Mouse (Mus musculus): ENCODE measurements around the gene Rcbtb1. TPM values are rescaled to one million over a fixed set of nuclear protein-coding genes. Genes with fewer than 3 reads are reported as not detected.

The Rcbtb1 gene
- 82.7 TPM for polyA plus RNA-seq (2017; shearing (Covaris generic))

DNA sequence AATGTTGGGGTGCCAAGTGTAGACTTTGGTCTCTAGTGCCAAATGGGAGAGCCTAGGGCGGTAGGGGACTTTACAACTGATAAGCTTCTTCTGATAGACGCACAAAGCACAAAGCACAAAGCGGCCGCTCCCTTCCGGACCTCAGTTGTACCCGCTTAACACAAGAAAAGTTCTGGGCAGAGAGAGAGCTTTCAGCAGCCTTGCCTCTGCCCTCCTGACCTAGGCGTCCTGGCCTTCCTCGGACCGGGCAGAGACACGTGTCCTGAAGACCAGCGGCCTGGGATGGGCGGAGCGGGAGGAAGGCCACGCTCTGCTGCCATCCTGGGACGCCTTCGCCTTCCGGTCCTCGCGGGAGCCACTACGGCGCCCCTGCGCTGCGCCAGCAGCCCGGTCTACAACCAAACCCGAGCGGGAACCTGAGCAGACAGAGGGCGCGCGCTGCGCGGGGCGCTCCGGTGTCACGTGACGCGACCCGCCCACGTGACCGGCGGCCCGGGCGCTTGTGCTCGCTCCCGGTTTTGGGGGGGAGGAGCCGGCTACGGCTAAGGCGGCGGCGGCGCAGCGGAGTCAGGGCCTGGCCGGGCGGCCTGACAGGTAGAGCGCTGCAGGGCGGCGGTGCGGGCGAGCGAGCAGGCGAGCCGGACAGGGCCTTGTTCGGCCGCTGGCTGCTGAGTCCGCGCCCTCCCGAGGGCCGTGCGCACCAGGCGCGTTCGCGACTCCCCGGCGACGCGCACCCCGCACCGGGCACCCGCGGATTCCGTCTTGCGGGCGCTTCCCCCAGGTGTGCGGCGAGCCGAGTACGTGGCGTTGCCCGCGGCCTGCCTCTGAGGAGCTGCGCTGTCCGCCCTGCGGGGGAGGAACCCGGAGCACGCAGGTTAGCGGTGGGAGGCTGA is at the start of gene Rcbtb1:
Rcbtb1 (plus strand) TSS at position 499 of the 893 bp plus-strand sequence.

GRCm38 (mm10) chr14:59178649-59179048 is 22.4 kb upstream of the Rcbtb1 start, which contains the start of gene Gm5142:
Gm5142 (minus strand) TSS chr14:59178749.

GRCm38 (mm10) chr14:59260056-59260455 is 59.0 kb downstream of the Rcbtb1 start, which contains the start of gene Gm6904:
Gm6904 (minus strand) TSS chr14:59260216.

Other genes with a start within 250 kb of the Rcbtb1 start
- not detected for gene 1700129C05Rik, start 58.3 kb upstream of the Rcbtb1 start, polyA plus RNA-seq (2017; shearing (Covaris generic))
- gene Gm5142, start 22.5 kb upstream of the Rcbtb1 start, polyA plus RNA-seq (2017; shearing (Covaris generic)): not detected
- gene Gm6904, start 59.0 kb downstream of the Rcbtb1 start, polyA plus RNA-seq (2017; shearing (Covaris generic)): 9.8 TPM
- gene Phf11a, start 96.3 kb downstream of the Rcbtb1 start, polyA plus RNA-seq (2017; shearing (Covaris generic)): 38.1 TPM
- gene Phf11b, start 140.1 kb downstream of the Rcbtb1 start, polyA plus RNA-seq (2017; shearing (Covaris generic)): 180 TPM
- gene Phf11d, start 164.3 kb downstream of the Rcbtb1 start, polyA plus RNA-seq (2017; shearing (Covaris generic)): 13.6 TPM
- gene Phf11c, start 194.2 kb downstream of the Rcbtb1 start, polyA plus RNA-seq (2017; shearing (Covaris generic)): 23.0 TPM
- gene Setdb2, start 239.7 kb downstream of the Rcbtb1 start, polyA plus RNA-seq (2017; shearing (Covaris generic)): 25.8 TPM
- gene Cab39l, start 239.8 kb downstream of the Rcbtb1 start, polyA plus RNA-seq (2017; shearing (Covaris generic)): 57.8 TPM

Data from CD4-positive, CD25-positive, alpha-beta regulatory T cell (primary cell).